Mouse (Mus musculus): ENCODE measurements around the gene Abca13.

Abca13 gene

DNA sequence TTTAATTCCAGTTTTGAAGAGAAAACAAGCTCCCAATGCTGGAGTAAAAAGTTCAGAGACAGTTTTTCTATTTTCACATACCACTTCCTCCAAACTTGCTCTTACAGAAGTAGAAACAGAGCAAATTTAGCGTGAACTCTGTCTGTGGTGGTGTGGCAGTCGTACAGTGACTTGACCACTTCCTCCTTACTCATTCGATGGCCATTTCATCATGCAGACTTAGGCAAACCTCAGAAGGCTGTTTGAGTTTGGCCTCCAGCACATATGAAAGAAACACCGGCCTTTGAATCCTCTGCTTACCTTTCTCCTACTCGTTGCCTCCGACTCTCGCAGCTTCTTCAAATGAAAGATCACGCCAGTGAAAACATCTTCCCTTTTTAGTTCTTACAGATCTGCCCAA lies 340.0 kb downstream of the Abca13 start:
- DNase-seq (ENCODE audit: low read depth, low spot score): peak; percentile 49

DNA sequence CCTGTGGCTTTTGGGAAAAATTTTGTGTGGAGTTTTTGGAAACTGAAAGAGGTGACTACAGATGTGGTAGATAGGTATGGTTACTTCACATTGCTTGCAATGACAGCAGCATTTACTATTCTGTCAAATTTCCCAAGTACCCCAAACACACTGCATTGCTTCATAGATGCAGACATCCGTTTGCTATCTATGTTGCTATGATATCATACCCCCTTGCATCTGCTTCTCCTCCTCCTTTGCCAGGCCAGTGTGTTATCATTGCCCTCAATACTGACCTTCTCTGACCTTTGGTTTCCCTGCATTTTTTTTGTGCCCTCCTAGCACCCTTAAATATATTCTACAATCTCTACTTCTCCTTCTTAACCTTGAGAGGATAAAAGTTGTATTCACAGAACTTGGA lies 341.4 kb downstream of the Abca13 start:
- DNase-seq (ENCODE audit: low read depth, low spot score): no peak

DNA sequence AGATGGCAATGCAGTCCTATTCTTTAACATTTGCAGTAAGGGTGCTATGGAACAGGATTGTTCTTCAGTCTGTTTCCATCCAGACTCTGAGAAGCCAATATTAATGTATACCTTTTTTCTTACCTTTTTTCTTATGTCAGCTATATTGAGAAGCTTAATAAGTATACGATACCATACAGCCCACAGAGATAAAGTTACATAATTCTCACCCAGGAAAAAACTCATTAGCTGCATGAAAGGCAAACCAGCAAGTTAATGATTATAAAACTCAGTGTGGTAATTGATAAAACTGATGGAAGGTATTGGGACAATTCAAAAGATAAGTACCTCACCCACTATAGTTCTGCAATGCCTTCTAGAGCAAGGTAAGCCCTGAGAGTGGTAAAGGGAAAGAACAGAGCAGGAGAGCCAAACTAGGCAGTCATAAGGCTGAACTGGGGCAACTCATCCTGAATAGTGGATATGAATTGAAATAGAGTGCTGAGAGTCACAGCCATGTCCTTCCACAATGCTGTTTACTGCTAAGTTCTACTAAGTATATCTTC lies 342.0 kb downstream of the Abca13 start:
- no peak for DNase-seq (ENCODE audit: low read depth, low spot score)

DNA sequence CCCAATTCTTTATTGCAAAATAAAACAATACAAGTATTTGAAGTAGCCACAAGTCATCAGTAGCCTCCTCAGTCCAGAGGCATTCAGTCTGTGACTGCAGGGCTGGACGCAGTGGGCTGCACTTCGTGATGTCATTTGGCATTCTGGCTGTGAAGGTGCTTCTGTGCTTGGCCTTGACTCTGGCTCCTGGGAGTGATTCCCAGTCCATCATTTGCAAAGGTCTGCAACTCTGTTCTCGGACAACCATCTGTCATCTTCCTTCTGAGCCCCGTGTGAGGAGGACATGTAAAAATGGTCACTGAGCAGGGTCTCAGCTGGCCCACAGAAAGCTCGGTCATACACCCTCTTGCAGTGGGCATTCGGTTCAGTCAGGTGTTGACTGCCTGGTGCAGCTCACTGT lies 345.1 kb downstream of the Abca13 start:
- no peak for DNase-seq (ENCODE audit: low read depth, low spot score)

DNA sequence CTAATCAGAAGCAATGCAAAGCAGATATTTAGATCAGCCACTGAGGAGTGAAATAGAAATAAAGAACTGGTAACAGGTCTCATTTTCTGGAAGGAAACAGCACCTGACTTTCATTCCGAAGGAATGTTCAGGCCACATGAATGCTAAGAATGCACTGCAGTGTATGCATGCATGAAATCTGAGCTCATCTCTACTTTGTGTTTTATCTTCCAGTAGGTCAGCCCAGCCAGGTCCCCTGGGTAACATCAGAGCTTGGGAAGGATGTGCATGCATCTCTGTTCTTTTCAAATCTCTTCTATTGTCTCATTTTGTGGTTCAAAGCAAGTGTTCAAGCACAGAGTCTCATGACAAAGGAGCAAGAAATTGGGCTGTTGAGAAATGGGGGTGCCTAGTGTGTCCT lies 346.6 kb downstream of the Abca13 start:
- DNase-seq (ENCODE audit: low read depth, low spot score): no peak

DNA sequence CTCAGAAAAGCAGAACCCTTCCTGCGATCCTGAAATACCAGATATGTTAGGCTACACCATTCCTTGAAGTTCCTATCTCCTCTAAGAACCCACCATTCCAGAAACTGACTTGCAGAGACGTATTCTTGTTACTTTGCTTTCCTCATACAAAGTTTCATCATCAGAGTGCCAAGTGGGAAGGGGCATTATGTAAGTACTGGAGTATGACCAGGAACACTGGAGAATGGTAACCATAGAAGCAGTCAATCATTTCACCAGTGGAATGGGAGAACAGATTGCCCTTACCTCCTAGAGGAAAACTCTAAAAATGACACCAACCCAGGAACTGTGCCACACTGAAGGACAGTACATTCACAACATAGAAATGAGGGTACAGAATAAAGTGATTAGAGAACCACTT lies 368.3 kb downstream of the Abca13 start:
- DNase-seq (ENCODE audit: low read depth, low spot score): no peak

DNA sequence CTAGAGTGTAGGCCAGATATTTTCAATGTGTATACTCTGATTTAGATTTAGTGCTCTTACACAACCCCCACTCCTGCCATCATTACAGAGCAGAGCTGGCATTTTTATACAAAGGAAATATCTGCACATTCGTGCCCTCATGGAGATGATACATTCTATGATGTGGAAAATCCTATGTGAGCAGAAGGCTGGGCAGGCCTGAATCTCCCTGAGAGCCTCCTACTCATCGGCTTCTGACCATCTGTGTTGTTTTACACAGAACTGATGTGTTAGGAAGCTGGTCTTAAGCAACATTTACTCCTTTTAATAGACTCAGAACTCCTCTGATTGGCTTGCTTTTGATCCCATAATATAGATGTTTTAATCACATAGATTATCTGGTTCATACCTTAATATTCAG lies 376.6 kb downstream of the Abca13 start:
- DNase-seq (ENCODE audit: low read depth, low spot score): no peak

DNA sequence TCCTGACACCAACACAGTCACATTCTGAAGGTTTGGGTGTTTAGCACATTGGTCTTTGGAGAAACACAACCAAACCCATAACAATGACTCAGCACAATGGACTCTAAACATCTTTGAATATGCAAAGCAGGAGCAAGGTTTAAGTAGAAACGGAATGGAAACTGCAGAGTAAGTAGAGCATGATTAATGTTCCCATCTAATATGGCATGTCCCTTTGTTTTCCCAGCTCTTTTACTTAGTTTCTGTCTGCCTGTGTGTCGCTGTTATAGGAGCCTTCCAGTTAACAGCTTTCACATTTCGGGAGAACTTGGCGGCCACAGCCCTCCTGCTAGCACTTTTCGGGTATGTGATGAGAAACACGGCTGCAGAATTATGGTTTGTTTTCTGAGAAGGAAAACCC lies 378.6 kb downstream of the Abca13 start:
- no peak for DNase-seq (ENCODE audit: low read depth, low spot score)

DNA sequence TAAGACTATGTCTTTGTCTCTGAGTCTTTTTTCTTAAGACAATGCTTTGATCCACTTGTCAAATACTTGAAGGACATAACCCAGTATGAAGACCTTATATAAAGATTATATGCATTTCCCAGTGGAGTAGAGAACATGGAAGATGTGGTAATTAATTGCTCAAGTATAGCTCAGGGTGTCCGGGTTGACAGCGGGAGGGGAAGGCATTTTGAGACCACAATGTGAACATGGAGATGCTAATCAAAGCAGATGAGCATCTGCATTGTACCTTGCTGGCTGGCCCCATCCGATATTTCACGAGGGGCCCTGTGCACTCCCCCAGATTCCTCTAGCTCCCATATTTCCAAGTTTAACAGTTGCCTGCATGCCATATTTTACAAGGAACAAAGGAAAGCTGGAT lies 383.2 kb downstream of the Abca13 start:
- DNase-seq (ENCODE audit: low read depth, low spot score): no peak

DNA sequence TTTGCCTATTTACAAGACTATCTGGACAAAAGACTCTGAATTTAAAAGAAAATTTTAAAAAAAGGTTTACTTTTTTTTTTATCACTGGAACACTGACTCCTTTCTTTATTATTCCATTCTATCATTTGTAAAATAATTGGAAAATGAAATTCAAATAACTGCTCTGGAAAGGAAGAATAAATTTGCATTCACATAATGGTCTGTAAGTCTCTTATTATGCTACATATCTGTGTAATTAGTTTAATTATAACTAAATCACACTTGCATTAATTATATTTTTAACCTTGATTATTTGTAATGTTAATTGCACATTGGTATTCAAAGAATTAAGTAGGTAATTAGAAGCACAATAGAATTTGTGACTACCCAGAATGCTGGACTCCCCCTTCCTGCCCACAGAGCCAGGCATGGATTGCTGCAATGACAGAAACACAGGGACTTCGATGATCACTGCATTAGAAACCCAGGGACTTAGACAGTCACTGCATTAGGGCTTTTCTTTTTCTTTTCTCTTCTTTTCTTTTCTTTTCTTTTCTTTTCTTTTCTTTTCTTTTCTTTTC lies 400.1 kb downstream of the Abca13 start:
- no peak for DNase-seq (ENCODE audit: low read depth, low spot score)

DNA sequence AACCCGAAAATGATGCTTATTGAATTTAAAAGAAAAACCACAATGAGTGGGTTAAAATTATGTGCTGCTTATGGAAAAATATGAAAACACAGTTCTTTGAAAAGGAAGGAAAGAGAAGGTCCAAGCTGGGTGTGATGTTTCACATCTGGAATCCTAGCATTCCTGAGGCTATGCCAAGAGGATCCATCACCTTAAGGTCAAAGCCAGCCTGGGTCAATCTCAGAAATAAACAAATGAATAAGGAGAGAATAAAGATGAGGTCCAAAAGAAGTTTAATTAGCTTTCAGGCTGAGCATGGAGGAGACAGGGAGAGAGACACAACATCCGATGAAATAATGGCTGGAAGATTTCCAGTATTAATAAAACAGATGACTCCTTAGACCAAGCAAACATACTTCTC lies 405.6 kb downstream of the Abca13 start:
- no peak for DNase-seq (ENCODE audit: low read depth, low spot score)

DNA sequence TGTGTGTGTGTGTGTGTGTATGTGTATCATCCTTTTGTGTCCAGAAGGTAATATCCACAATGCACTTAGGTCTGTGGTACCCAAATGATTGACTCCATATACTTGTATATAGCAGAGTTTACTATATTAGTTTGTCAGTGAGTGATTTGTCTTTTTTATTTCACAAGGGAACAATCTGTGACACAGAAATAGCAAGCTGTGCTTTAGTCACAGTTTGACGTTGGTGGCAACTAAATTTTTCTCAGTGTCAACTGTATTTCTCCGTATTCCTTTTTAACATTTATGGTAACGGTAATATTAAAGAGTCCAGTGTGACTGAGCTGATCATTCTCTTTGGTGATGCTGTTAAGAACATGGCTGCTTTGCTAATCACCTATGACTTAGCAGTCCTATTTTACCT lies 409.4 kb downstream of the Abca13 start:
- DNase-seq (ENCODE audit: low read depth, low spot score): no peak

DNA sequence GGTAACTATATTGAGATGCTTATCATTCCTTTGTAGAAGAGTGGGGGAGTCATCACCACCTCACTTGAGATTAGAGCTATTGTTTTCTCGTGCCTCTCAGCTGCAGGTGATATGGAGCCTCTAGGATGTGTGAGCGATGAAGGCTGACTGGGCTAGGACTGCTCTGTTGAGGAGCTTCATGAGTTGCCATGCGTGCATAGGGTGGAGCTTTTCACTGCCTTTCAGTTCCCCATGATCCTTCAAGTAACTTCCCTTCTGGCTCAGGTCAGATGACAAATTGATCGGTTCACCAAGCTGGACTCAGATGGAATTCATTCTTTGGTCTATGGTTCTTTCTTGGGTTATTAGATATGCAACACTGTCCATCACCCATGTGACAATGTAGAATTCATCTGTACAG lies 410.4 kb downstream of the Abca13 start:
- DNase-seq (ENCODE audit: low read depth, low spot score): peak; percentile 10

DNA sequence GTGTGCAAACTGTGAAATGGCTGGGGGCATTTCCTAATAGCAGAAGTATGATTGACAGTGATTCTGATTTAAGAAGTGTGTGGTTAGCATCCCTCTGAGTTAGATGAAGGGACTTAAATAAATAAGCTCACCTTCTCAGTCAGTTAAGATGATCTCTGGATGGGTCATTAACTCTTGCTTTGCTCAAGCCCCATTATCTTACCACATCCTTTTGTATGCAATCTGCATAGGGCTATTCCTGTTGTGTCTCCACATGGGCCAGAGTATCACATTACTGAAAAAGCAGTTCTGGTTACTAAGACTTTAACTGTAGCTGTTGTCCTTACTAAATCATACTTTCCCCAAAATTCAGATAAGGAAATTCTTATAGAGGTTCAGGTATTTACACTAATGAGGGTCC lies 416.5 kb downstream of the Abca13 start:
- no peak for DNase-seq (ENCODE audit: low read depth, low spot score)

DNA sequence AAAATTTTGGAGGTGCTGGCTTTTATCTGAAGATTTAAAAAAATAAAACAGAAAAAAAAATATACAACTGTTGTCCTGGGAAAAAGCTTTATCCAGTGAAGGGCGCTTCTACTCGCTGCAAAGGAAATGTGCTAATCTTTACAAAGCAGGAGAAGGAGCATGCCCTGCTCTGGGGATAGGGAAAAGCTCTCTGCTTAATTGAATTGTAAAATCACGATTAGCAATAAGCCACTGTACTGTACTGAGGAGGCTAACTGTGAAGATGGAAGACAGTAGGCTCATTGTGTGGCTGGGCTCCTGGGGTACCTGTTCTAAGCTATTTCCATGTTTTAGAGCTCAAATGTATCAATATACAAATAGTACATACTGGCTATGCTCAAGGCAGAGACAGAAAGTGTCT lies 417.3 kb downstream of the Abca13 start:
- no peak for DNase-seq (ENCODE audit: low read depth, low spot score)

DNA sequence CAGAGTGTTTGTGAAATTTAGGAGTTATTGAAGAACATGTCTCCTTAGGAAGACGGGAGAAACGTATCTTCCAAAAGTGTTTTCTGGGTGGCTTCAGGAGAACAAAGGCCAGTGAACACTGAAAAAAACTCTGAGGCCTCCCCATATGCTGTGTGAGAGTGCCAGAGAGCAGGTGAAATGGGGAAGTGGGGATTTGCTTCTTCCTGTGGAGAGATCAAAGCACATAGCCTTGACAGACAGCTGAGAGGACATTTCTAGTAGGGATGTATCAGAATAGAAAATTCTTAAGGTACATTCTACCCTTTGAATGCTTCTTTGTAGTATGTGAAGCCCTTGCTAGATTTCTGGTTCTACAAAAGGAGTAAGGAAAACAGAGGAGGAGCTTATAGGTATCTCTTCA lies 424.4 kb downstream of the Abca13 start:
- DNase-seq (ENCODE audit: low read depth, low spot score): peak; percentile 4

DNA sequence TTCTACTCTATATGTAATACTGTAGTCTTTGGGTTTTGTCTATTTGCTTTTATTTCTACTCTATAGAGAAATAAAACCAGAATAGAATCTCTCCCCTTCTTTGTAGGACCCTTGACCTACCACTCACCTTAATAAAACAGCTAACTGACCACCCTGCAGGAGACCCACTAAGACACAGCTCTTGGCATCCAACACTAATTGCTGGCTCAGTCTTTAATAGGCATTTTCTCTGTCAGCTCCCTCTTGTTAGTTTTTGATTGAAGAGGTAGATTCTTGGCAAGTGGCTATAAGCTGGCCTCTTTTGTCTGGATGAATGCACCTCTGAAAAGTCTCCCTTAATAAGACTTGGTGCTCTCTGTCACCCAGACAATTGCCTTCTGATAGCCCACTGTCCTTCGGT lies 424.9 kb downstream of the Abca13 start:
- no peak for DNase-seq (ENCODE audit: low read depth, low spot score)

DNA sequence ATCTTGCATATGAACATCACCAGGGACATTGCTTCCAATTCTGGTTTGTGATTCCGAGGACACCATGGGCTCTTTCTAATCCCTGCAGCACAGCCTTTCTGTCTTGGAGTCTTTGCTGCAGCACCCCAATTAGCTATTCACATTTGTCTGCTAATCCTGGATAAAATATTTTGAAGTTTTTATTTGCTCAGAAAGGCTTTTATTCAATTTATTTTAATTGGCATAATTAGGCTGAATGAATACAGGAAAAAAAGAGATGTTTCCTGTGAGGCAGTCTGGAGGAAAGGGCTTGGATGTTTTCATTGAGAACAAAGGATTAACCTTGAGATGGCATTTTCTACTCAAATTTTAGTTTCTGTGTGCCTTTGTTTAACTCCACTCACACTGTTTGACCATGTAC lies 428.2 kb downstream of the Abca13 start:
- no peak for DNase-seq (ENCODE audit: low read depth, low spot score)

DNA sequence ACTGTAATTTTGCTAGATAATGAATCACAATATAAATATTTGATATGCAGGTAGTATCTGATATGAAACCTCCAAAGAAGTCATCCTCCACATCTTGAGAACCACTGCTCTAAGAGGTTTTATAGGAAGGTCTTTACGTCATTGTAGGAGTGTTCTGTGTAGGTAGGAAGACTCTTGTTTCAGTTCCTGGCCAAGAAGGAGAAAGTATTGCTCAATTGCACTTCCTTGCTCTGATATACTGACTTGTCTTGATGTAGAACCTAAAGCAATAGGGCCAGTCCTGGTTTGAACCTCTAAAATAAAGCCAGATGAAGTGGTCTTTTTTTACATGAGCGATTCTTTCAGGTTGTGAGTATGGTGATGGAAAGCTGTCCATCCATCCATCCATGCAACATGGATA lies 431.1 kb downstream of the Abca13 start:
- DNase-seq (ENCODE audit: low read depth, low spot score): no peak

DNA sequence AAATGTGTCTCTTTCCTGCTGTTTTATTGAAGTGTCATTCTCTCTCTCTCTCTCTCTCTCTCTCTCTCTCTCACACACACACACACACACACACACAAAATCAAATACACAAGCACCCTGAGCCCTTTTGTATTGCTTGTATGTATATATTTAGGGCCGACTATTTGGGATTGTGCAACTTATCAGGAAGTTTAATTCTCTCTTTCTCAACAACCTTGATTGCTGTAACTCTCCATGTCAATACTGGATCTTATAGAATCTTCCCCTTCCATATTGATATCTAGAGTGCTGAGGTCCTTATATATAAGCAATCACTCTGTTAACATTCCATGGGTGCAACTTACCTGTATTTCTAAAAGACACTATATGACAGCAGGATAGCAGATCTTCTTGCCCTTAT lies 433.0 kb downstream of the Abca13 start:
- DNase-seq (ENCODE audit: low read depth, low spot score): no peak

DNA sequence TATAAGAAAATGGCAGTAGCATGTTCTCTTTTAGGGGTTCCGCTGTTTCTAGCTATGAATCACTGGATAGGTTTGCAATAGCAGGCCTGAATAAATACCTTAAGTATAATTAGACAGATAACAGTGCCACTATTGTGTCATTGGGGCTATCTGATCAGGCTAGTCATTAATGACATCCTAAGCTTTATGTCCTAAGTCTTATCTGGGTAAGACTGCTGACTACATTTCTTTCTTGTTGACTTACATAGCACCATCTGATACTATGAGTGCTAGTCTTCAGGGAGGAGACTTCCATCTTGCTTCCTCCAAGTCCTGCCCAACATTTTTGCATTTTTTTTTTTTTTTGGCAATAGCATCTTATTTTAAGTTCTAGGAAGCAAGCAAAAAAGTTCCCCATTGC lies 434.1 kb downstream of the Abca13 start:
- no peak for DNase-seq (ENCODE audit: low read depth, low spot score)

DNA sequence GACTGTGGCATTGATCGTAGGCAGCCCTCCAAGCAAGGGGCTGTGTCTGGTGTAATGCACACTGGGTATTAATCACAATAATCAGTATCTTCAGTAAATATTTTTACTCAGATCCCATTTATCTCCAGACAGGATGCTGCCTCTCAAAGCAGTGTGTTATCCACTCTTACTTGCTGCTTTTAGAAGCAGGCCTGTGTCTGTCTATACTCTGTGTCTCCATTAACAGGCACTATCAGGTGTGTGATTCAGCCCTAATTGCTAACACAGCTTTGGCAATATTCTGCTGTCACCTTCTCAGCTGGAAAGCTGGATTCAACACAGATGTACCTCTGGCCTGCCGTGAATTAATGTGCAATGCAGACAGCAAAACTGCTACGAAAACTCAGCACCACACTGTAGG lies 455.5 kb downstream of the Abca13 start:
- no peak for DNase-seq (ENCODE audit: low read depth, low spot score)

DNA sequence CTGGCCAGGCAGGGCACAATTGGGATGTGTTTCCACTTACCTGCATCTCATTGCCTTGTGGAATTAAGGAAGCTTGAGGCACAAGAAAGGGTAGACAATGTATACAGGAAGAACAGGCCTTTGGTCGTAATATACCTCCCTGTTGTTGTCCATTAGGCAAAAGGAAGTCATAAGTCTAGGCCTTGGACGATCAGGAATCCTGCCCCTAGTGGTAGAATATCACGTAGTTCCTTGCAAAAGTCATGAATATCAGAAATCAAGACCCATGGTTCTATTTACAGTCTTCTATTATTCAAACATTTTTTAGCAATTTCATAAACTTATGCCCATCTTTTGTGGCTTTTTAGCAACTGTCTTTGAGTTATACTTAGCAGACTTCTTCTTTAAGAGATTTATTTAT lies 456.2 kb downstream of the Abca13 start:
- peak; percentile 22 for DNase-seq (ENCODE audit: low read depth, low spot score)

DNA sequence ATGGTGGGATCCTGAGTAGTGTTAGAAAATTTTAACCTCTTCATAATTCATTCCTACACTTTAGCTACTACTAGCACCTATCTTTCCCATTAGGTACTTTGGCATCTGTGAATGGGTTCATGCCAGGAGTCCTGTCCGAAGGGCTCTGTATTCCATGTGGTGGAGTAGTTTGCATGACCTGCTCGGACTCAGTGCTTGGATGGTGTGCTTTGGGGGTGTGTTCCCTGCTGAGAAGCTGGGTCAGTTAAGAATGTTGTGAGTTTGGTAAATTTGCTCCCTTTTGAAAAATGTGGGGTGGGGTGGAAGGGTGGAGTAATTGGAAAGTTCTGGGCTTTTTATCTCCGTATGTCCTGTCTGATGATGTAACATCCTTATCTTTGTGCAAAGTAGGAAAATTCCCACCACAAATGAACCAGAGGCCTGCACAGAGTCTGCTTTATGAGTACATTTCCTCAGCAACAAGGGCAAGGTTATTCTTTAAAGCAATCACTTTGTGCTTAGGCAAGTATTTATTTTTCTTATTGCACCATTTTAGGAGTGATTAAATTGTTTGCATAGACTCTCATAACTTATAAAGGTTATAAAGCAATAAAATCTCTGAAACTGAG lies 475.0 kb downstream of the Abca13 start:
- DNase-seq (ENCODE audit: low read depth, low spot score): no peak

Data from A20 (cell line).